In the genomic region with DNA sequence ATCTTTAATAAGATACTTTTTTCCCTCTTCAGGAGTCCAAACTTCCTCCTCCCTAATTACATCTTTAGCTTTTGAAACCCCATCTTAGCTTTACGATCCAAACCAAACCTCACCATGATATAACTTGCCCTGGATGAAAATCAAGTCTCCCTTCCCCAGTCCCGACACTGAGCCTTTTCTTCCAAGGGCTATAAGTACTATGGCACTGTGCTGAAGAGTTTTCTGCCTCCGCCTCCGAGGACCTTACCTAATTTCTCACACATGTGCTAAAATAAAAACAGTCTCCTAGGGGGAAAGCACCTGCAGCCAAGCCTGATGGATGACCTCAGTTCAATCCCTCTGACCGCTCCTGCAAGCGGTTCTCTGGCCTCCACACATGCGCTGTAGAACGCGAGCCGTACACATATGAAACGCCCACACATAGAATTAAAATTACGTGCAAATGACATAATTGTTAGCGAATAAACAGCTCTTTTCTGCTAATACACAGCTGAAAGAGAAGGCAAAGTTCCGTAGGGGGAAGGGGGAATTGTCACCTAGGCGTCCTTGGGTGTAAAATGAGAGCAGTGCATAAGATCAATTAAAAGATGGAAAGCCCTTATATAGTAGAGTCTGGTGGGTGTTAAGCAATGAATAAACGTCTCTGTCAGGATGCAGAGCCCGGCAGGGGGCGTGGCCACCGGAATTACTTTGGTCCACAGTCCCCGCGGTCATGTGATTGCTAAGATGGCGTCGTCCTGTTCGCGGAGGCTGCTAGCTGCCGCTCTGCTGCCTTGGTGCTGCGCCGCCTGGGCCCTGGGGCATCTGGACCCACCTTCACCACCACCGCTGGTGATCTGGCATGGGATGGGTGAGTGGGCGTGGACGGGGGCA, we compare ENCODE assay signal across 8 mouse cellular contexts. TPM values are rescaled to one million over a fixed set of nuclear protein-coding genes. Genes with fewer than 3 reads are reported as not detected.
DNase-seq lines count a peak whose midpoint lies in the region; ATAC-seq and TF ChIP-seq lines count a peak whose summit lies in the region.

A gene (plus strand): TSS at position 713 of the 873 bp plus-strand sequence.

- DNase-seq in A20 (ENCODE audit: low read depth, low spot score), result peak; percentile 91
- peak; percentile 92 for DNase-seq in heart, embryonic 10.5 days (ENCODE audit: low spot score)
- peak; percentile 89 for DNase-seq in liver
- peak; percentile 81 to 91 for DNase-seq in spleen, postnatal 4 days (ENCODE audit: low spot score in 2 of 2)

- 6% methylated on average over 31 of the region's 31 CpGs for WGBS in heart, embryonic 10.5 days
- WGBS in kidney, embryonic 15.5 days, result 4% methylated on average over 31 of the region's 31 CpGs

- peaks cover 3% of the 10 kb centered on the region; the same call in 1 of the 2 replicates for H3K36me3 ChIP-seq in heart, embryonic 10.5 days
- H3K36me3 ChIP-seq in kidney, embryonic 15.5 days, result 0 out of 2 replicates have a peak, but pooled peaks cover 4% of the 10 kb centered on the region

- 0 out of 2 replicates have a peak, but pooled peaks have one; percentile 35 for TF ChIP-seq POLR2A in bone marrow macrophage, adult 2 months (IDR thresholded peaks at IDR 0.05; ENCODE audit: borderline replicate concordance, low read depth, low read length)
- peak; percentile 89 for TF ChIP-seq POLR2A in embryonic fibroblast, embryonic 13.5 days (IDR thresholded peaks at IDR 0.05; ENCODE audit: low read depth, low read length)

- H3K9me3 ChIP-seq in heart, embryonic 10.5 days, result no peaks in the 10 kb centered on the region
- no peaks in the 10 kb centered on the region for H3K9me3 ChIP-seq in kidney, embryonic 15.5 days (replicated peaks)

- H3K4me2 ChIP-seq in kidney, embryonic 15.5 days, result peak within 1 kb of the TSS; percentile 88

- H3K9ac ChIP-seq in kidney, embryonic 15.5 days, result peak within 1 kb of the TSS; percentile 80

- peak within 1 kb of the TSS; percentile 75 for H3K4me3 ChIP-seq in bone marrow macrophage, adult 2 months (ENCODE audit: insufficient read depth, low read length)
- H3K4me3 ChIP-seq in embryonic fibroblast, embryonic 13.5 days (ENCODE audit: insufficient read depth, low read length), result peak within 1 kb of the TSS; percentile 68
- peak within 1 kb of the TSS; percentile 75 for H3K4me3 ChIP-seq in heart, embryonic 10.5 days
- peak within 1 kb of the TSS; percentile 82 for H3K4me3 ChIP-seq in kidney, embryonic 15.5 days (replicated peaks)

- peak; percentile 92 for ATAC-seq in kidney, embryonic 15.5 days (replicated peaks; ENCODE audit: low FRiP score)
- peak; percentile 93 for ATAC-seq in monocyte, adult 5-6 weeks (replicated peaks; ENCODE audit: insufficient number of reproducible peaks, low FRiP score, low TSS enrichment, poor library complexity, severe bottlenecking)

- H3K4me1 ChIP-seq in bone marrow macrophage, adult 2 months (ENCODE audit: control insufficient read depth, insufficient read depth, low read length), result peaks cover 33% of the 10 kb centered on the region
- H3K4me1 ChIP-seq in embryonic fibroblast, embryonic 13.5 days (ENCODE audit: control insufficient read depth, insufficient read depth, low read length), result peaks cover 8% of the 10 kb centered on the region
- peaks cover 10% of the 10 kb centered on the region; the same call in 1 of the 2 replicates for H3K4me1 ChIP-seq in heart, embryonic 10.5 days
- H3K4me1 ChIP-seq in kidney, embryonic 15.5 days, result peaks cover 14% of the 10 kb centered on the region

- H3K27me3 ChIP-seq in heart, embryonic 10.5 days (ENCODE audit: insufficient read depth, poor library complexity, severe bottlenecking), result no peaks in the 10 kb centered on the region
- no peaks in the 10 kb centered on the region for H3K27me3 ChIP-seq in kidney, embryonic 15.5 days

- no peak for TF ChIP-seq CTCF in bone marrow macrophage, adult 2 months (IDR thresholded peaks at IDR 0.05; ENCODE audit: low read depth, low read length)
- TF ChIP-seq CTCF in embryonic fibroblast, embryonic 13.5 days (IDR thresholded peaks at IDR 0.05; ENCODE audit: borderline replicate concordance, insufficient read depth, low read length), result no peak

- peak within 1 kb of the TSS; percentile 55 for H3K27ac ChIP-seq in bone marrow macrophage, adult 2 months (ENCODE audit: insufficient read depth, low read depth, low read length)
- H3K27ac ChIP-seq in embryonic fibroblast, embryonic 13.5 days (ENCODE audit: insufficient read depth, low read length), result peak within 1 kb of the TSS; percentile 42; the same call in 1 of the 2 replicates
- H3K27ac ChIP-seq in heart, embryonic 10.5 days, result peak within 1 kb of the TSS; percentile 86
- peak within 1 kb of the TSS; percentile 58 for H3K27ac ChIP-seq in kidney, embryonic 15.5 days

RNA-seq across cellular contexts. Expression of the gene that starts here (rescaled TPM):
- 152 and 158 TPM in 2 replicates for polyA plus RNA-seq in bone marrow macrophage, adult 2 months (2012; ENCODE audit: insufficient read depth, insufficient read length, missing spikeins)
- polyA plus RNA-seq in embryonic fibroblast, embryonic 13.5 days (2011; ENCODE audit: insufficient read length, low read depth, missing spikeins), result 66.8 and 75.8 TPM in 2 replicates
- polyA plus RNA-seq in heart, embryonic 10.5 days (2016; fragmentation: Nextera tagmentation; extraction: Ambion mirVana), result 55.0 and 64.3 TPM in 2 replicates
- 76.1 and 82.4 TPM in 2 replicates for polyA plus RNA-seq in kidney, embryonic 15.5 days (2015; fragmentation: Nextera tagmentation; extraction: Ambion mirVana)
- 118 to 145 TPM (median 130 TPM) in 3 replicates for total RNA-seq in monocyte, adult 5-6 weeks (2017)

Comparison
In these comparisons a context has a peak if more than half of its experiments do, and no peak if none do; other contexts are left out.
1. Peak in every context shown above with its lines: DNase-seq, ATAC-seq, H3K4me3 ChIP-seq and H3K27ac ChIP-seq.